Mouse (Mus musculus): Measurements from ENCODE around the gene Lats2.

Lats2 gene

DNA sequence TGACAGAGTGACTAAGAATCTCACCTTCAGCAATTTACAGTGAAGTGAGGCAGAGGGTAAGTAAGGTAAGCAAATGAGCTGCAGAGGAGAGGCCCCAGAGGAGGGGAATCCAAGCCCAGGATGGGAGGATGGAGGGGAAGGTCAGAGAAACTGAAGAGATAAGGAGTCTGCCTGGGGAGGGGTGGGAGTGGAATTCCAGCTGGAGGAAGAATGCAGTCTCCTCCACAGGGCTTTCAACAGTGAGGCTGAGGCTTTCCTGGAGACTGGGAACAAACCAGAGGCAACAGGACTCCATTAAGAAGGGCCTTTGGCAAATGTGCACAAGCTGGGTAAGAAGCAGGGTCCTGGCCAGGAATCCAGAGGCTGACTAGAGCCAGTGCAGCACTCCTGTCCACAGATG, 21.1 kb downstream of the Lats2 start:
- DNase-seq (ENCODE audit: low spot score), result peak; percentile 46

DNA sequence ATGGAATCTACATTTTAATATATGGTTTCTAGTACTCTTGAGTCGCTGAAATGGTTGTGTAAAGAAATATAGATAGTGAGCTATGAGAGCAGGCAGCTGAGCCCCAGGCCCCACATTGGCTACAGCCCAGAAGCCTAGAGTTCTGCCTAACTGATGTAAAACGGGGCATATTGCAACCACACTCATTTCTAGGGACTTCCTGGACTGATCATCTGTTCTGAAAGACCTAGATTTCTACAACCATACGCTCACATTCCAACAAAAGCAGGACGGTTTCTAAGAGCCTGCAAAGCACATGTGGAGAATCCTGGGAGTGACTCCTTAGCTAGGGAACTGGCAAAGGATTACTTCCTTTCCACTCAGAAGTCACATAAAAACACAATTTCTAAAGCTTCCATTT, 22.0 kb downstream of the Lats2 start:
- DNase-seq (ENCODE audit: low spot score), result no peak

DNA sequence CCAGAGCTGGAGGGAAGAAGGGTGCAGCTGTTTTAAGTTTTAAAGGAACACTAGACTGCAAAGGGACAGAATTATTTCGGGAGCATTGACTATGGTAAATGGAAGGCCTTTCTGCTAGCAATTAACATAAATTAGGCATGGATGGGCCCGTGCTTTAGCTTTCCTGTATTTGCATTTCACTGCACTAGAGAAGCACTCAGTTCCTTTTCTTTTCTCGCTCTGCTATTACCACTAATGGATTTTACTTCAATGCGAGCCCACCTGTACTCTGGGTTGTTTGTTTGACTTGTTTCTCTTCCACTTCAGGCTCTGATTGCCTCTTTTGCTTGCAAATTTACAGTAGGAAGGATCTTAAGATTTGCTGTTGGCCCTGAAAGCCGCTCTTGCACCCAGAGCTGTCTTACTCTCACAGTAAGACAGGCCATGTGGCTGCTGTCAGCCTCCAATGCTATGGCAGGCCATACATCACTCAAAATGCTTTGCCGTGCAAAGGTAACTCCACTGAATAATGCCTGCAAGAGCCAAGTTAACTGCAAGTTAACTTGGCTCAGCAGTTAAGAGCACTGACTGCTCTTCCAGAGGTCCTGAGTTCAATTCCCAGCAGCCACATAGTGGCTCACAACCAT, 25.4 kb downstream of the Lats2 start:
- no peak for DNase-seq (ENCODE audit: low spot score)

DNA sequence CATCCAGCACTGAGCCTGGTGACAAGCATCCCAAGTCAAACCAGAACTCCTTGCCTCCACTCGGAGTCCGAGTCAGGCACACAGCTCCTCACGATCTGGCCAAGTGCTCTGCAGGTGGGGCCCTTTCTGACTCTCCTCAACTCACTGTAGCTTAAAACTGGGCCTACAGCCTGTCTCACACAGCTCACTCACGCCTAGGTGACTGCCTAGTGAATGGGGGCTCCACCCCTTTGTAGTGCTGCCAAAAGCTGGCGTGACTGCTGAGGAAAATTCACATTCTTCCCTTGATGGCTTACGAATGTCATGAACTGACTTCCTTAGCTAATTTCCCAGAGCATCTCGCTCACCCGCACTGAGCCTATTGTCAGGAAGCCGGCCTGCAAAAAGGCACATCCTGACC, 27.7 kb downstream of the Lats2 start:
- DNase-seq (ENCODE audit: low spot score), result no peak

DNA sequence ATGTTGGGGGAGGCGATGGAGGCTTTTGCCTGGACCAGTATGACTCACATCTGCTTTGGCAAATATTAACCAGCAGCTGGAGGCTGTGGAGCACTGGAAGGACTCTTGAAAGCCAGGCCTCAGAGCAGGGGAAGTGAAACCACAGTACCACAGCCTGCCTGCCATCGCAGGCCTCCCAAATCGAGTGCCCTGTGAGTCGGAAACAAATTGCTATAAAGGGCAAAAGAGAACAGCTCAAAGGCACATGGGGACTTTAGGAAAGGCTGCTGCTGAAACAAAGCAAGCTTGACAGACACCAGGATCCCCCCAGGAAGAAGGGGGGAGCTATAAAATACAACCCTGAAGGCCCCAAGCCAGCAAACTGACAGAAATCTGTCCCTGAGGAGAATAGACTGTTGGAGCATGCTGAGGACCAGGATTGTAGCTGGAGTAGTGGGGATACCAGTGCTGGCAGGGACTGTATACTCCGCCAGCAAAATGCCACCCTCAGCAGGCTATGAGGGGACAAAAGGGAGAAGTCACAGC, 28.2 kb downstream of the Lats2 start:
- DNase-seq (ENCODE audit: low spot score), result peak; percentile 35

DNA sequence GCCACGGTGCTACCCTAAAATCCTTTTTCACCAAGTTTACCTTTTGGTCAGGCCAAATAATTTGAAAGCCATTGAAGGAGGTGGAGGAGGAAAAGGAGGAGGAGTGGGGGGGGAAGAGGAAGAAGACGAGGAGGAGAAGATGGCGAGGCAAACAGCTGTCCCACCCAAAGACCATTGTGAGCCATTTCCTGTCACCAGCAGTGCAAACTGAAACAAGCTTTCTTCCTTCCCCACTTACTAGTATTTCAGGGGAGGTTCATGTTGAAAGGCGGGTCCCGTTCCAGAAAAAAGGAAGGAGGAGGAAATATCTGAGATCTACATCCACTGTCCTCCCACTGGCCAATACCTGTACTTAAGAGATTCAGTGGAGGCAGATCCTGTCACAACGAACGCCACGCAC, 28.8 kb downstream of the Lats2 start:
- no peak for DNase-seq (ENCODE audit: low spot score)

DNA sequence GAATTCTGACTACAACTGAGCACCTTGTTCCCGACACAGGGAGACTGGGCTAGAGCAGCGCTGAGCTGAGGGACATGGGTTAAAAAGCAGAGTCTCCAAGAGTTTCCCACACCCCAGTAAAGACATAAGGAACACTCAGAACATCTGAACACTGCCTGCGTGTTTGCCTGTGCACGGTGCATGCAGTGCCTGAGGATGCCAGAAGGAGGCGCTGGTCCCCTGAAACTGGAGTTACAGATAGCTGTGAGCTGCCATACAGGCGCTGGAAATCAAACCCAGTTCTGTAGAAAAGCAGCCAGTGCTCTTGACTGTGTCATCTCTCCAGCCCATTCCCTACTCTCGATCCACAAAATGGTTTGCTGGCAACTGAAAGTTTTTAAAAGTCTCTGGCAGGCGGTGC, 32.0 kb downstream of the Lats2 start:
- DNase-seq (ENCODE audit: low spot score), result no peak

DNA sequence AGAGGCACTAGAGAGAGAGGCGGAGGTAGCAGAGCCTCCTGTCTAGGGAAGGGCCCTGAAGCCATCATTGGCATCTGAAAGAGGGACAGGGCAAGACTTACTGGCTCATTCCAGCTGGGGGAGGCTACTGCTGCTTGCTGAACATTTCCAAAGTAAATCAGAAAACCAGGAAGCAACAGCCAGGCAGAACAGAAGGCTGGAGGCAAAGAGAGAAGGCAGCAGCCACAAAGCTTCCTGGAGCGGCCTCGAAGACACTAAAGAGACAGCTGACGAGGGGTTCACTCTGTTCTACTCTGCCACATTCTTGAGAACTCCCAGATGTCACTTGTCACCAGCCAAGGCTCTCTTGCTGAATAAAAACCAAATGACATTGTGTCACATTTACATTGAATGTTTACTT, 33.7 kb downstream of the Lats2 start:
- no peak for DNase-seq (ENCODE audit: low spot score)

DNA sequence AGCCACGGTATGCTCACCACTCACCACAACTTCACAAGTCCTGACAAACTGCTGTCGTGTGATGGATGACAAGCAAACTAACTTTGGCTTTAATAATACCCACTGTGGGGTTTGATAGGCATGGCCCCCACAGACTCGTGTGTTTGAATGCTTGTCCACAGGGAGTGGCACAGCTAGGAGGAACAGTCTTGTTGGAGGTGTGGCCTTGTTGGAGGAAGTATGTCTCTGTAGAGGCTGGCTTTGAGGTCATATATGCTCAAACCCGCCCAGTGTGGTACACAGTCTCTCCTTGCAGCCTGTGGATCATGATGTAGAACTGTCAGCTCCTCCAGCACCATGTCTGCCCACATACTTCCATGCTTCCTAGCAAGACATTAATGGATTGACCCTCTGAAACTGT, 39.9 kb downstream of the Lats2 start:
- no peak for DNase-seq (ENCODE audit: low spot score)

DNA sequence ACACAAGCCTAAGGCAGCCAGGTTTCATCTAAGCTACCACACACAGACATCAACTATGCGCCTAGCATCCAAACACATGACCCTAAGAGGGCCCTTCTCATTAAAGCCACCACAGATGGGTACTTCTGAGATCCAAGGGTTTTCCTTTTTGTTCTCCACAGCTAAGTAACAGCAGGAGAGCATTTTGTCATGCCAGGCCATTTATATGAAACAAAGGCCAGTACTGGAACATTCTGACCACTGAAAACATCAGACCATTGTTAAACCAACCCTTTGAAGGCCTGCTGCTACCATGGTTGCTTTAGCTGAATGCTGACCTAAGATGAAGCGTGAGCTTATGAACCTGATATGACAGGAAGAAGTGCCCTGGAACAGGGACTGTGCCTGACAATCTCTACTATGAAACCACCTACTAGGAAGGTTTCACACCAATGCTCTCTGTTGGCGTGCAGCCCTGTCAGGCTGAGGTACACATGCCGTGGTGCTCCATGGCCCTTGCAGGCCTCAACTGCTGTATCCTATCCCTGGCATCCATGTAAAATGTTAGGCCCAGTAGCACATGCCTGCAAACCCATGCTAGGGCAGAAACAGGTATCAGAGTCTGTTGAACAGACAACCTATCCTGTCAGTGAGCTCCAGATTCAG, 41.5 kb downstream of the Lats2 start:
- no peak for DNase-seq (ENCODE audit: low spot score)

DNA sequence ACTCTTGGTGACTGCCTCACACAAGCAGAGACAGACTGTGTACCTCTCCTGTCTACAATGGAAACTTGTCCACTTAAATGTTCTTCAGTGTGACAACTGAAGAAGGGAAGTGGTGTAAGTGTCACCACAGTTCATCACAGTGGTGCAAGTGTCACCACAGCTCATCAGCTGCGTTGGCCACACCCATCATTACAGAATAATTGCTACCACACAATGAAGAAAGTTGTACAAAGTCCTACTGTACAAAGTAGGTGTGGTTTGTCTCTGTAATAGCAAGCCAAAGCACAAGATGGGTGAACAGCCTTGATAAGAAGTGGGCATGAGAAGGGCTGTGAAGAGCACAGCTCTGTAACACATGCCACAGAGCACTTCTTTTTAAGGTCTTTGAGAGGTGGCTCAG, 45.3 kb downstream of the Lats2 start:
- DNase-seq (ENCODE audit: low spot score), result no peak

DNA sequence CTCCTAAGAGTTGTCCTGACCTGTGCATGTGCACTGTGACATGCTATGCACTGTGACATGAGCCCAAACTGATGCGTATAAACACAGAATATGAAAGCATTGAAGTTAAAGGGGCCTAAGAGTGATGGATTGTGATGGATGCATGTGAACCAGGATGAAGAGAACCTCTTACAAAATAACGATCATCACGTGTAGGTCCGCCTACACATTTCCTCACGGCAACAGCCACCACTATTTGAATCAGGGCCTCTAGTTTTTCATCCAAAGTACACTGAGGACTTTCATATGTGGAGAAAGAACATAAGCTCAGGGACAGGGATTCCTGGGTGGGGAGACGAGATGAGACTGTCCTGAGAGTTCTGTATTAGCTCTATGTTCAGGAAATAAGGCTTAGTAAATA, 47.1 kb downstream of the Lats2 start:
- DNase-seq (ENCODE audit: low spot score), result no peak

DNA sequence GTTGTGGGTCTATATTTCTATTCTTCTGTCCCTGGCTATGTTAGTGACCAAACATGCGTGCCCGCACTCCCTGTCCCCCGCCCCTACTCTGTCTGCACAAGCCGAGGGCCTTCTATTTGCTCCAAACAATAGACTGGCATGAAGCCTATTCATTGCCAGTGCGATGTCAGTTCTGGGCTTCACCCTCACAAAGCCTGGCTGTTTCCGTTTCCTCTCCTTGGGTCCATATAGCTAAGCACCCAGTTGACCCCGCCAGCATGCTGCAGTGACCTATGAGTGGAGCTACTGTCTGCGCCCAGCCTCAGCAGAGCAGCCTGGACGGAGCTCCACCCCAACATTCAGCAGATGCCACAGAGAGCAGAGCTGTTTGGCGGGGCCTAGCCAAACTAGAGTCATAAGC, 49.0 kb downstream of the Lats2 start:
- no peak for DNase-seq (ENCODE audit: low spot score)

DNA sequence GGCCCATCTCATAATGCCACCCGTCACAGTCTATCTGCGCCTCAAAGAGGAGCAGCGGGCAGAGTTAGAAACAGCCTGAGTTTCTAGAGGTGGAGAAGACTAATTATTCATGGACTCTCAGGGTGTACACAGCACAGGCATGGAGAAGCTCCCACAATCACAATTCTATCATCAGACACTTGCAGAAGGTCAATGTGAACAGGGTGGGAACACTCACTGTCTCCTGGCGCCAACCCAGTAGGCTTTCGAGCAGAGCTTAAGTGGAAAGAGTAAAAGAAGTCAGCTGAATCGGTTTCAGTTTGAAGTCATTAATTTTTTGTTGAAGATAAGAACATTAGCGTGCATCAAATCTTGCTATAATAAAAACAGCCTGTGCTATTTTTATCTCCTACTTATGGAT, 49.6 kb downstream of the Lats2 start:
- no peak for DNase-seq (ENCODE audit: low spot score)

DNA sequence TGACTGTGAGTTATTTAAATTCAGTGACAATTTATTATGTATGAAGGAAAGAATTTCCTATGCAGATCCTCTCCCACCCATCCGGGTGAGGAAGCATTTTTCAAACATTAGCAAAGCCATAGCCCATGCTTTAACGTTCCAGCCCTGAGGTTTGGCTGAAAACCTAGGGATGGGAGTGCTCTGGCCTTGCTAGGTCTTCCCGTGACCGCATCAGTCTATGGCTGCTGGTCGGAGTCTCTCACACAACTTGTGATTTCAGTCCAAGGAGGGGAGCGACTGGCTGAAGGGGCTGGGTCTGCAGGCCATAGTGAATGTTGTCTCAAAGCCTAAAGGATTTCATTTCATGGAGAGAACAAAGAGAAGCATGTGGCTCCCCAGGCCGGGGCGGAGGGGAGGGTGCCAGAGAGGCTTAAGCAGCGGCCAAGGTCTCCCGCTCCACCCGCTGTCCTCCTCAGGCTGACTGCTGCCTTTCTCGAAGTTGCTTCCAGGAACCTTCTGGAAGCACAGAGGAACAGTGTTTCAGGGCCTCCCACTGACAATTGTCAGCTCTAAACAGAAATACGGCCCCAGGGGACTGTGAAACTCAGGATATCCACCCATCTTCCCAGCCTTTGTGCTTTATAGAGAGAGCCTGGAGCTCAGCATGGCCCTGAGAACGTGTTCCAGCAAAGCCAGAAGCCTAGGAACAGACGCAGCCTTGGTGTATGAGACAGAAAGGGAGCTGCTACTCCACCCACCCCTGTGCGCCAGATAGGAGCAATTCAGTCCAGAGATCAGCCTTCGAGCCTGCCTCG, 50.9 kb downstream of the Lats2 start:
- DNase-seq (ENCODE audit: low spot score), result no peak

DNA sequence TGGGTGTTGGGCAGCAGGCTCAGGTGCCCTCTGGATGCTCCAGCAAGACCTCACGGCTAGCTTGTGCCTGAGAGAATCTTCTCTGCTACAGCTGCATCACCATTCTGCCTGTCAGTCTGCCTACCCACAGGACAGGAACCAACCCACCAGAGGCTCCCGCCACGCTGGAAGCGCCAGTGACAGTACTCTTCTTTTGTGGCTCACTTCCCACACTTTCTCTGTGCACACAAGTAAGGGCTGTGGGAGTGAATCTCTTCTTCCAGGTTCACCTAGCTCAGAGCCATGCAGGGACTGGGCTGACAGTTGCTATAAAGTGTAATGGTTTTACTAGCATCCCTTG, 51.5 kb downstream of the Lats2 start:
- DNase-seq (ENCODE audit: low spot score), result no peak

DNA sequence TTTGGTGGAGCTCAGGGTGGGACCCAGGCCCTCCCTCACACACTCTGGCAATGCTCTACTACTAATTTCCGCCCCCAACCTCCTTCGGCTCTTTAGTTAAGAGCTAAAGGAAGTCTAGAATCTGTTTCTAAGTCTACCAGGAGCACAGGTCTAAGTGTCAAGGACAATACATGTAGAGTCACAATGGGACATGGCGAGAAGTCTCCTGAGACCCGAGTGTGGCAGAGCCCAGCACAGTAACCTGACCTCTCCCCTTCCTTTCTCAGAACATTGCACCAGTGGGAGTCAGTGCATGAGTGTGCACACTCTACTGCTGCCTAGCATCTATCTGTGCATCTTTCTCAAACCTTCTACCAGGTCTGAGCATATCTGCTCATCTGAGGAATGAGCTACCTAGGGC, 52.4 kb downstream of the Lats2 start:
- DNase-seq (ENCODE audit: low spot score), result no peak

DNA sequence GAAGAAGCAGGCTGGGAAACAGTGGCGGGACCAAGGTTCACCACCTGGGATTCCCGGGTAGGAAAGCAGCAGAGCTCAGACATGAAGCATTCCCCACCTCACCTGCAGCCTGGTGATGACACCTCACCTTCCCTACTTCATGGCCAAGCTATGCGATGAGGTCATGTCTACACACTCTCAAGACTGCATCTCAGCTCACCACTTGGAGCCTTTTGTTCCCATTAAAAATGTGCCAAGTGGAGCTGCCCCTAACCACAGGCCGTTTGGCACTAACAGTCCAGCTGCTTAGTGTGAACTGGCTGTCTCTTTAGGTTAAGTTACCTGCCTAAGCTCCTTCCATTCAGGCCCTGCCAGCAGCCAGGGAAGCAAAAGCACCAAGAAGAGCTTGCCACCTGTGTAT, 53.1 kb downstream of the Lats2 start:
- DNase-seq (ENCODE audit: low spot score), result no peak

DNA sequence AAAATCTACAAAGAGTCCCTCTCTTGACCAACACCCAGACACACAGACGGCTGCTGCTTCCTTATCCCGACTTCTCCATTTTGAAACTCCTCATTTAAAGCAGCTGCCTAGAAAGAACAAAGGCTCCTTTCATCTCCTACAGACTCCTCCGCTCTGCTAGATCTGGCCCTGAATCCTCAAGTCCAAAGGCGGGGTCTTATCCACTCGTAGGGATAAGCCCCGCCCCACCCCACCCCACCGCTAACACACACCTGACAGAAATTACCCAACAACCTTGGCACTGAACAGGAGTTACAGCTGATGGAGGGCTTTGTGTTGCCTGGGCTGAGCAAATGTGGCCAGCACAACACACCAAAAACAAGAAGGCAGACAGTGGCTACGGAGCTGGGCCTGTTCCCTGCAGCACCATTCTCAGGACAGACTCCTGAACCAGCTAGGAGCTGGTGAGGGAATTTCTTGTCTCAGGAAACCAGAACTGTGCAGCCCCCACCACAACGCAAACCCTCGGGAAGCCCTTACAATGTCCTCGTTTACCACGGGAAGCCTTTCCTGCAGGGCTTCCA, 56.2 kb downstream of the Lats2 start:
- DNase-seq (ENCODE audit: low spot score), result no peak

DNA sequence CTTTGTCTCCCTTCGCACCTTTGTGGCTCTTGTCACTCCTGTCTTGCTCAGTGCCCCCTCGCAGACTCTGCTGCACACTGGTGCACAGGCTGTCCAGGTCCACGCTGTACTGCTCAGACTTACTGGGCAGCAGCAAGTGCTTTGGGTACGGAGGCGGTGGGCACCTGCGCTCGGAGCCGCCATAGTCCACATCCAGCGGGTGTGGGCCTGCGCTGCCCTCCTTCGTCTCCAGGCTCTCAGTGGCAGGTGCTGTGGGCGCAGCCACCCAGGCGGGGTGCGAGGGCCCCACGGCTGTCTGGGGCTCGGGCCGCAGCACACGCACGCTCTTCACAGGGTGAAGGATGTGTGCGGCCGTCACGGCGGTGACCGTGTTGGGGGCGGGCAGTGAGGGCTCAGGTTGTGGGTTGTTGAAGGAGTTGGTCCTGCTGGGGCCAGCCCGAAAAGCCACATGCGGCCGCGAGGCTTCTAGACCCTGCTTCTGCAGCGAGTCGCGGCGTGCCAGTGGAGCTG, 58.7 kb downstream of the Lats2 start:
- DNase-seq (ENCODE audit: low spot score), result no peak

DNA sequence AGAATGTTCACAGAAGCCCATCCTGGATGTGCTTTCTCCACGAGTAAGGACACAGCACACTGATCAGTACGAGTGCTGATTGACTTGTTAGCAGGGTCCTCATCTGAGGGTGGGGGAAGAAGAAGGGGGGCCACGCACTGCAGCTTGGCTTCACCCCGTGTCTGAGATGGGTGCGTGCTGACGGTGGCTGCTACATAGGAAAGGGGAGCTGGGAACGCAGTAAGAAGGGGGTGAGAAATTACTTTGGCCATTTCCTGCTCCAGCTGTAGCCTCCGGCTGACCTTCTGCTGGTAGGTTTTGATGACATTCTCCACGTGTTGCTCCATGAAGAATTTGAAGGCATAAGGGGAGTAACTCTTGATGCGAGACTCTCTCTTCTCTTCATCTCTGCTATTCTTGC, 59.2 kb downstream of the Lats2 start:
- DNase-seq (ENCODE audit: low spot score), result no peak

DNA sequence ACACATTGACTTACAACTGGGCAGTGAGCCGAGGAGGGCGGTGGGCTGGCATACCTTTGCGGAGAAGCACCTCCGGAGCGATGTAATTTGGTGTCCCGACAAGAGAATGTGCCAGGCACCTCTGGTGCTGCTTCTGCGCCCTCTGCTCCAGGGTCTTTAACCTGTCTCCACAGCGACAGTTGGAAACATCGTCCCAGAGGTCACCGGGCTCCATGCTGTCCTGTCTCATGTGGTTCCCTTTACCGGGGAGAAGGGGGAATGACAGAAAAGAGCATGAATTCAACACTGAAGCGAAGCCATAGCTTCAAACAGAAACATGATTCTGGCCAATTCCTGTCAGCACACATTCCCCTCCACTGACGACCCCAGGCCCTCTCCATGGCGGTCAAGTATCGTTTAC, 62.1 kb downstream of the Lats2 start:
- no peak for DNase-seq (ENCODE audit: low spot score)

DNA sequence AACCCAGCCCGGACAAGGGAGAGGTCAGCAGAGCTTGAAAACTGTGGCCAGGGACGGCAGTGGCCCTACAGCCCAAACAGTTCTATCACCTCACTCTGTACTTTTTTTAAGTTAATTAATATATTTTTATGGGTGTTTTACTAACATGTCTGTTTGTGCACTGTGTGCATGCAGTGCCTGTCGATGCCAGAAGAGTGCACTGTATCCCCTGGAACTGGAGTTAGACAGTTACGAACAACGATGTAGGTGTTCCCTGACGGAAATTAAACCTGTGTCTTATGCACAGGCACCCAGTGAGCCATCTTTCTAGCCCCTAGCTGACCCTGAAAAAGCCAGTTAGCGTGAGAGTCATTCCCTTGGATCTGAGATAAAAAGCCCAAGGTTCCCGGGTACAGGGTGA, 62.6 kb downstream of the Lats2 start:
- no peak for DNase-seq (ENCODE audit: low spot score)

All from yolk sac, embryonic 10.5 days (tissue).